Mouse (Mus musculus) heart, adult 10 weeks (tissue): Measurements from ENCODE around the gene Gm34302. TPM values are rescaled to one million over a fixed set of nuclear protein-coding genes. Genes with fewer than 3 reads are reported as not detected.

Experiments
- polyA plus RNA-seq: library from polyadenylated mRNA; stranded (reverse); fragments of 350-450 nt; fragmentation: Illumina TruSeq; extraction: RNeasy Lipid Tissue Mini Kit (QIAGEN cat#74804); gene quantifications from one replicate; pipeline ENCODE4 v1.2.3, GENCODE M21; 2014; ENCODE audit warnings: low read depth, low replicate concordance

Gm34302 gene
- 185 TPM for polyA plus RNA-seq

GRCm38 (mm10) chr3:63483726-63484125, at the start of gene Gm34302:
Gm34302 (minus strand) TSS chr3:63483879.

Other genes starting within 250 kb of the Gm34302 start
- gene Mme, start 242.3 kb downstream of the Gm34302 start, polyA plus RNA-seq: 5.1 TPM